Mouse (Mus musculus): Measurements from ENCODE around the gene Lgmn.
A peak's percentile ranks its signal among the peaks of the same experiment; 100 is the strongest.

The Lgmn gene

GRCm38 (mm10) chr12:102346507-102346906, 93.1 kb downstream of the Lgmn start:
- peak in 1 of 2 experiments; percentile 43 for DNase-seq (ENCODE audit: low spot score in 2 of 2)

- no peak for DNase-seq (ENCODE audit: low spot score in 2 of 2)
These were observed 94.4 kb downstream of the Lgmn start for GRCm38 (mm10) chr12:102345031-102345815.
